Mouse (Mus musculus) cerebellum, postnatal 36 days (tissue): ENCODE data around the gene Tmem100.

ENCODE experiments used
- DNase-seq, 2 experiments: peaks; one replicate each; pipeline ENCODE4 v3.0.0; 2021 to 2022; ENCODE audit warnings: mixed read lengths in 2 of 2

The Tmem100 gene

DNA sequence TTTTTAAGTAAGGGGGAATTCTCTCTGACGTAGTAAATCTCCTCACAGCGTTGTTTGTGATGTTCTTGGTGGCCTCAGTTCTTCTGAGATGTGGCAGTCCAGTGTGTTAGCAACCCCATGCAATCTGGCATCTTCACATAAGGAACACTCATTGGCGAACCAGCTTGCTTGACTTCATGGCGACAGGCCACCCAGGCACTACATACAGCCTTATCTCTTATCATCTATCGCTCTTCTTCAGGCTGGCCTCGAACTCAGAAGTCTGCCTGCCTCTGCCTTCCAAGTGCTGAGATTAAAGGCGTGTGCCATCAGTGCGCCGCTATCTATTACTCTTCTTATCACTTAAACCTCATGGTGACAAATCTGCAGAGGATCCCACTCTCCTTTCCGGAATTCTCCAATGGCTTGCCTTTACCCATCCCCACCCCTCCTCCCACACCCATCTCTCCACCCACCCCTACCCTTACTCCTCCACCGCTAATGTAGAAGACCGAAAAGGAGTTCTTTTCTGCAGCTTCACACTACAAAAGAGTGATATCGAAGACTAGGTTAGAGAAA, at the start of gene Tmem100:
TSS of gene Tmem100 (plus strand) at position 508 of the 558 bp plus-strand sequence.
- no peak for DNase-seq

DNA sequence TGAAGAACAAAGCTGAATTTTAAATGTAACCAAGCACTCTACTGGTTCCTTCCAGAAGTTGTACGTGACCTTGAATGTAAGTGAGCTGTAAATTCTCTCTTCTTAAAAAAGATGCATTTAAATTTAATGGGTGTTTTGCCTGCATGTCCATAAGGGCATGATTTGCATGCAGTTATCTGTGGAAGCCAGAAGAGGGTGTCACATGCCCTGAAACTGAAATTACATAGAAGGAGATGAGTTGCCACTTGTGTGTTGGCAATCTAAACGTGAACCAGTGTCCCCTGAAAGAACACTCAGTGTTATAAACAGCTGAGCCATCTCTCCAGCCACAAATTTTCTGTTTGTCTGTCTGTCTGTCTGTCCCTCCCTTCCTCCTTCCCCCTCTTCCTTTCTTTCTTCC, 47.2 kb upstream of the Tmem100 start:
- DNase-seq: no peak

DNA sequence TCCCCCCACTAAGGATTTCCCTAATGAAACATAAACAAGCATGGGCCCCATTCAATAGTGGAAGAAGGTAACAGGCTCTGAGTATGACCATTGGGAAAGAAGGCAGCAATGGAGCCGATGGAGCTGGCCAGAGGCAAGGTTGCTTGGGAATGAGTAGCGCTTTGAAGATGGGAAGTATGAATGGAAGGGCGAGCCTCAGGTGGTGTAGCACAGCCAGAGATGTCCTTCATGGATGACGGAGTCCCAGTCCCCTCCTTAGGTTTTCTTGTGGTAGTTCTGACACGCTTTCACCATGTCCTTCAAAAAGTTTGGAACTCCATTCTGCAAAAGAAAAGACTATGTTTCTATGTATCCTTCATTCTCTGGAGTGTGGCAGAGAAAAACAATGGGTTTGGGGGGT, 45.7 kb upstream of the Tmem100 start:
- DNase-seq: no peak

DNA sequence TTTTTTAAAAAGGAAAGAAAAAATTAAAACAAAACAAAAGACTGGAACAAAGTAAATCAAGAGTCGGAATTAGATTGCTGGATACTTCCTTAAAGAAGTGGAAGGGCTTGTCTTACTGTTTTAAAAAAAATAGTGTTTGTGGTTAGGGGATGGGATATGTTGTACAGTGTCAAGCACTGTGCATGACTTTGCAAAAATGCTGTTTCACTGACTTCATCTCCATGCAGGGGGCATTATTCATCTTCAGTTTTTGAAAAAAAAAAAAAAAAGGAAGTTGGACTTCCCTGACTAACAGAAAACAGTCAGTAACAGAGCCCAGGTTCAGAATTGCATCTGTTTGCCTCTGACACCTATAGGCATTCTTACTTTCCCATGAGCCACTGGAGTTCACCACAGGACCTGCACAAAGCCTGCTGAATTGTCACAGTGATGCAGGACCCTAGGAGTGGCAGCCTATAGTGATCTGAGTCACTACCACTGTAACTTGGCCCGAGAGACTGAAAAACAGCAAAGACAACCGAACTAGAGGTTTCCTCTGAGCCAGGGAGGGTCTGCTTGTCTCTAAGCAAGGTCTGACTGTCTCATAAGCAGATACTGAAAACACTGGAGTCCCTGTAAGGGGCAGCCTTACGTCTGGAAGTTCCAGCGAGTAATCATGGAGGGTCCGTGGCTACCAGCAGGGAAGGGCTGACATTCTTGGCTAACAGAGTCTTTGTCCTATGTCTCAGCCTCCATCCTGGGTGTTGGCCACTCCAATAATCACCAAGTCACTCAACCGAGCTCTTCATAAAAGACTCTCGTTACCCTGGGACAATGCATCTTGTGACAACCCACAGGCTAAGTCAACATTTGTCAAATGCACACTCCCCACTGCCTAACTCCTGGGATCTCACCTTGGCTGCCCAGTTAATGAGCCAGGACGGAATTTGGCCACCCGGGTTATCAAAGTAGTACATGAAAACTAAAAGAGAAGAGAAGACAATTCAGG, 44.7 kb upstream of the Tmem100 start:
- no peak for DNase-seq

DNA sequence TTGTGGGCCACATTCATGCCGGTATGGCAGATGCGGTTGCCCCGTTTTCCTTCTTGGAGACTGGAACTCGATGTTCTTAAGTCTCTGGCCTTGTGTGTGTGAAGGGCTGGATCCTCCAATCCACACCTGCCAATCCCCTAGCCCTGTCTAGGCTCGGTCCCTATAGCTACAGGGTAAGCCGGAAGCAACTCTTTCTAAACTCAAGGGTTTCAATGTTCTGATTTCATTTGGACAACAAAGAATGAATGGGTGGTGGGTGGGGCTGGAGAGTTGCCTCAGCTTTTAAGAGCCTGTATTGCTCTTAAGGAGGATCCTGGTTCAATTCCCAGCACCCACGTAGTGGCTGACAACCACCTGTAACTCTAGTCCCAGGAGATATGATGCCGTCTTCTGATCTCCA, 43.6 kb upstream of the Tmem100 start:
- no peak for DNase-seq

DNA sequence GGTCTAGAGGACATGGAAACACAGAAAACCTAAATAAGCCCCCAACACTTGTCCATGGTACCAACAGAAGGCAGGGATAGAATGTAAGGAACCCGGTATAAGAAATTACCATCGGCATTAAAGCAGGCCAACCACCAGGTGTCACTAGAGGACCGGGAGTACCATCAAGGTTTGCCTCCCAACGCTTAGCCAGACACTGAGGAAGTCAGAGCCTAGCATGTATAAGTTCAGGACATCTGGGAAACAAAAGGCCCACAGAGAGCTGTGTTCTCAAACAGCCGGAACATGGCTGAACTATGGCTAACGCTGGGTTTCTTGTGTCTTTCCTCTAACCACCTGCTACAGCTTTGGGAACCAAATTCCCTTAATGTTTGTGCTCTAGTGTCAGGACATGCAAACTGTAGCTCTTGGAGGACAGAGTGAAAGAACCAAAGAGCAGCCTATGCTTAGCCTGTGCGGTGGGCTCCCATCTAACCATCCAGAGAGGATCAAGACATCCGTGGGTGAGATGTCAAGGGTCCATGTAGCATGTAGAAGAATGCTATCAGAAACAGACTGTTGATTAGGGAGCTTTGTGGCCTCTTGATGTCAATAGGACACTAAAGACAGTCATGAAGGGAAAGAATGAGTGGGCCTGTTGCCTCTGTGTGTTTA, 41.1 kb upstream of the Tmem100 start:
- DNase-seq: peak; percentile 61 to 62

DNA sequence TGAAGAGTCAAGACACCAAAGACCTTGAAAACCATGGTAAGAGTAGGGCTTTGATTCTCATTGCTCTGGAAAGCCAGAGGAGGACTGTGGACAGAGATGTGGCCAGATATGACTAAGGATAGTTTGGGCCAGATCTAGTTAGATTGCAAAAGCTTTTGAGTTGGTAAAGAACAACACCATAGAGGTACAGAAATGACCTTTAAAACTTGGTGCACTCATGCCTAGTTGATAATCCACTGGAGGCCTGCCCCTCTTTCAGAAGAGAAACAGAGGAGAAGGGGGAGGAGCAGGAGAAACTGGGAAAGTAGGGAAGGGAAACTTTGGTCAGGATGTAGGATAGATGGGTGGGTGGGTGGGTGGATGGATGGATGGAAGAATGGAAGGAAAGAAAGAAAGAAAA, 38.5 kb upstream of the Tmem100 start:
- no peak for DNase-seq

DNA sequence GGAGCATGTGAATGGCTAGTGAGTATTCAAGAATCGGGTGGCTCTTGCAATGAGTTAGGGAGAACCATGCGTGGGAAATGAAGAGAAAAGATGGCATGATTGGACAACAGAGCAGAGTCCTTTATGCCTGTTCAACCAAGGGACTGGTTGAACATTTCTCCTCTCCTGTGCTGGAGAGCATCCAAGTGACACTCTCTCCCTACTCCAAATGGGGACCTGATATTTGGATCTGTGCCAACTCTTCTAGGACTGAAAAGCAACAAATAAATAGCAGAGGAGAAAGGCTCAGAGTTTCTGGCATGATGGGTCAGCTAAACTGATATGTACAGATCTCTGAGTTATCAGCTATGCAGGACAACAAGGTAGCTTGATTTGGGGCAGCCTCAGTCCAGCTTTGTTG, 35.4 kb upstream of the Tmem100 start:
- DNase-seq: no peak

DNA sequence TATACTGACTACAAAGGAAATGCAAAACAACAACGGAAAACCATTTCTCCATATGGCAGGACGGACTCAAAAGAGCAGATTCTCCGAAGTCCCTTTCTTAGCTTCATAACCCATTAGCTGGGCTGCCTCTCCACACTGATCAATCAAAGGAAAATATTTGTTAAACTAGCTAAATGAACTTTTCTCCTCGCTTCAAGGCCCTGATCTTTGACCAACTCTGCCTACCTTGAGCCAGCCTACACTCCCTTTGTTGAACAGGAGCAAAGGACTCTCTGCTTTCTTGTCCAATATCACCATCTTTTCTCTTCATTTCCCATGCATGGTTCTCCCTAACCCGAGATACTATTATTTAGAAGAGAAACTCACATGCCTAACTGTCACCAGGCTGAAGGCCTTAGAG, 34.6 kb upstream of the Tmem100 start:
- DNase-seq: no peak

DNA sequence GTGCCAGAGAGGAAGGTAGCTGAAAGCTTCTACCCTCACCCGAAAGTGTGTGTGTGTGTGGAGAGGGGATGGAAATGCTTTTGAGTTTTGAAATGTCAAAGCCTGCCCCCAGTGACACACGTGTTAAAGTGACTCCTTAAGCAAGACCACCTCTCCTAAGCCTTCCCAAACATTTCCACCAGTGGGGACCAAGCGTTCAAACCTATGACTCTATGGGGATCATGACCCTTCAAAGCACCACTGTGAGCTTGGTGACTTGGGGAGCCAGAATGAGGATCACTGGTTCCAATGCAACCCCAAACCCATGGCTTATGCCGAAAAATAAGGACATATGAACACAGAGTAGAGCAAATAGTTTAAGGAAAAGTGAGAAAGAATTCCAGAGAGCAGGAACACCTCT, 33.7 kb upstream of the Tmem100 start:
- no peak for DNase-seq

DNA sequence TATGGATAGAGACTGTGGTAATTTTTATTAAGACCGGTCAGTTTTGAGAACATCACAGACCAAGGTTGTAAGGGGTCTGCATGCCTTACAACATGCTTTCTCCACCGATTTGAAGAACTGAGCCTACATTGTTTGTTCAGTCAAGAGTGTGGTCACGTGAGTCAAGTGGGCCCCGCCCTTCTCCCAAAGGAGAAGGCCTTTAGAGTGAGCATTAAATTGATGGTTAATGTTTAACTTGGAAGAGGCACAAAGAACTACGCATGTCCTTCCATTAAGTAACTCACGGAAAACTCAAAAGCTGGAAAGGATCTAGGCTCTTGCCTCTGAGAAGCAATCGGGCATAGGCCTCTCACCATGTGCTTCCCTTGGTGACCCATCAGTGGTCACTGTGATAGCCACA, 33.3 kb upstream of the Tmem100 start:
- no peak for DNase-seq

DNA sequence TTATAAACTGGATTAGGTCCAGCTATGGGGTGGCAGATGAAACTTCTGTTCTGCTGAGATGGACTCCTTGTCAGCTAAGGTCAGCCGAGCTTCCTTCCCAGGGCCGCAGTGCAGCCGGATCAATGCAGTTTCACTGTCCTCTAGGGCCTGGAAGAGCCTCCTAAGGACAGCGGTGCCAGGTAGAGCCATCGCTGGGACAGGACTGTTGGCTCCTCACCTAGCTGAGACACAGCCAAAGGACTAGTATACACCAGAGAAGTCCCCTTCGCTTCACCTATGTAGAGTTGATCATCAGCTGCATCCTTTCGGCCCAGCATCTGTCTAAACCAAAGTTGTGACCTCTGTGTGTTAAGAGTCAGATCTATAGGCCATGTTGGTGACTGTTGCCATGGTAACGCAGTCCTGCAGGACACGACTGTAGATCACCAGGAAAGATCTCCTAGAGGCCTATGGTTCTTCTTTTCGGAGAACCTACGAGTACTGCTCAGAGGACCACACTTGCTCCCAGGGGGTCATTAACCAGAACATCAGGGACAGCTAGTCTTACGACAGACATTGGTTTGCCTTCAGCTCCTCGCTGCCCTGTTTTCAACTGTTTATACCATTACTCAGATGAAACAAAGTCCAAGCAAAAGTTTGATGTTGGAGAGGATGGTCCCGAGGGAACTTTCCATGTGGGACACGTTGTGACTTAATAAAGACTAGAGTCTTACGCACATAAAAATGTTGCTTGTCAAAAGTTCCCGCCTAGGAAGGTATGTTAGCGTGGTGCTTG, 31.0 kb upstream of the Tmem100 start:
- DNase-seq: no peak

DNA sequence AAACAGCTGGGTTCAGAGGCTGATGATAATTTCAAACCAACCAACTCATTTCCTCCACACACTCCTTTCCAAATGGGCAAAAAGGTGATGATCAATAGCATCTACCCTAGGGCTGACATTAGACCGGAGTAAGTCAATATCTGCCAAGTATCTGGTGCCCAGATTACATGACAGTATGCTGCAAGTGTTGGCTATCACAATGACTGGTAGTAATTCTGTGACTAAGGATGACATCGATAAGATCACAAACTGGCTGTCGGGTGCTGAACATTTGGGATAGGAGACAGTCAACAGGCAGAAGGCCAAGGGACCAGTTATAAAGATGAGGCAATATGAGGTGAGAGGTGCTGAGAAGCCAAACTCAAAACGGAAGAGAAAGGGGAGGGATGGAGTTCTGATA, 29.5 kb upstream of the Tmem100 start:
- no peak for DNase-seq

DNA sequence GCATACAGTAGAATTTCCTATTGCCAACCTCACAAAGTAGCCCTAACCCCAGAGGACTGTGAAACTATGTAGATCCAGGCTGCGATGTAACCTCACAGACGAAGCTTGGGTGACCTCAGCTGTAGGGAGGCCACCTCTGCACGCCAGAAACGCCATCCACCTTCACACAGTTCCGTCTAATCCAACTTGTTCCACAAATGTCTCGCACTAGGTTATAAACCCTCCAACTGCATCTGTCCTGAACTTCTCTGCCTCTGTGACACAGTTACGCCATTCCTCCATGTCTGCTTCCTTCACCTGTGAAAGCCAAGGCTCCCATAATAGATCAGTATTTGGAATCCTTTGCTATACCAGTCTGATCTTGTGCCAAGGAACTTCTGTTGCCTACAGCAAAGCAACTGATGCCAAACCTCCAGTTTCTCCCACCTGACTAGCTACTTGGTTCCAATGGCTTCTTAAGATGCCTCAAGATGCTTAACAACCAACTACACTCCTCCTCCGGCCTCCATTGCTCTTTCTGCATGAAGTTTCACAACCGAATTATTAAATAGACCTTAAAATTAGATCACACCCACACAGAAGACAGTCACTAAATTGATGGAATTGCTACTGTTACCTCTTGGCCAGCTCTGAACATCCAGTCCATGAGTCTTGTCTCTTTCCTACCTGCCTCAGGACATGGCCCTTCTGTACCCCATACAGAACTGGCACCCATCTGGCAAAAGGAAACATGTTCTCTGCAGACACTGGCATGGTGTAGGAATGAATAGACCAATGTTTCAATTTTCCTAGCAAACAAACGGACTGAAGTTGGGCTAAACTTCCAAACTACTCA, 28.5 kb upstream of the Tmem100 start:
- peak in 1 of 2 experiments; percentile 5 for DNase-seq

DNA sequence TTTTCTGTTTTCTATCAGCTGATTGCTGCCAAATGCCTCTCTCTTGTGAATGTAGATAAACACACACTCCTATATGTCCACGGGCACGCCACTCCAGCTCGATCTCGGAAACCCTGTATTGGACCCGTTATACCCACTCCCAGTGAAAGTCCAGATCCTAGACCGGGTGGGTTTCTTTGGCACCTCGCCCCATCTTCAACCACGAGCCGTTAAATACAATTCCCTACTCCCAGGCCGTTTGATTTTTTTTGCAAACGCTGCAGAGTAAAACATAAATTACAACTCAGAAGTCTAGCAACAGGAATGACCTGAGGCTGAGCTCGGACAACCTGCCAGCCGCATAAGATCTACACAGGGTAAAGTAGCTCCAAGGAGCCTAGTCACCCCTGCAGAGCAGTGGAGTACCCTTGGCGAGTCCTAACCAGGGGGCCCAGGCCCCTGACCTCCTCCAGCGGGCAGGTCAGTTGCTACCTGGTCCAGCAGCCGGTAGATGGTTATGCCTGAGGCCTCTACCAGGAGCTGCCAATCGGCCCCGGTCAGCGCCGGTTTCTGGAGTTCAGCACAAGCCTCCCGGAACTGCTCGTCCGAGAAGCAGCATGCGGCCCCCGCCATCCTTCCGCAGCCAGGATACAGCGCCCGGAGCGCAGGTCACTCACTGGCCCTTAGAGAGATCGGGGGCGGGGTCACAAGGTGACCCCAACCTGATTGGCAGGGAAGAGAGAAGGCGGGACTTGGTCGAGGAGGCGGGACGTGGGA, 27.7 kb upstream of the Tmem100 start, which contains the start of gene Pctp:
TSS of gene Pctp (minus strand) at position 664 of the 756 bp plus-strand sequence.
- peak; percentile 84 to 87 for DNase-seq

DNA sequence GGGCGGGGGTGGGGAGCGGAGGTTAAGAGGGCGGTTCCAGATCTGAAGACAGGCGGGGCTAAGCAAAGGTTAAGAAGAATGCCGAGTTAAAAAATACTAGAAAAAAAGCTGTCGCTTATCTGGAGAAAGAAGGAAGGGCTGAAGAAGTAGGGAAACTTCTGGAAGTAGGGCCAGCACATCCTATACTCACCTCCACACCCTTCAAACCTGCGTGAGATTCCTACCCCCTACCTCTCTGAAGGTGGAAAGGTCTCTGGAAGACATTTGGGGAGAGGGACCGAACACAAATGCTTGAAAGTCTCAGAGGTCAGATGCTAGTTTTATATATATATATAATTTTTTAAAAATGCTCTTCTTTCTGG, 27.2 kb upstream of the Tmem100 start:
- DNase-seq: no peak

DNA sequence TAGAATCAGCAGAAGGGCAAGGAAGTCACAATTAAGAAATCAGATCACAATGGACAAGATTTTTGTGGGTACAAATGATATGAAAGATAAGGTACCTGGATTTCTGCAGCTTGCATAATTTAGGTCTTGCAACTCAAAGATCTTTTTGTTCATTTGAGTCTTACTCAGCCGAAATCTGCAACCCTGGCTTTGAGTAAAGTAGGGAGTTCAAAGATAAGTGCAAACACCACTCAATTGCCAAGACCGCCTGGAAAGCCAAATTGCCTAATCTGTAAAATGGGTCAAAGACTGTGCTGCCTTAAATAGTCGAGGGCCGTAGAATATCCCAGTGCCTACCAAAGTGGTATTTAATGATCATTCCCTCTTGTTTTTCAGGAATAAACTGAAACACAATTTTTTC, 26.8 kb upstream of the Tmem100 start:
- no peak for DNase-seq

DNA sequence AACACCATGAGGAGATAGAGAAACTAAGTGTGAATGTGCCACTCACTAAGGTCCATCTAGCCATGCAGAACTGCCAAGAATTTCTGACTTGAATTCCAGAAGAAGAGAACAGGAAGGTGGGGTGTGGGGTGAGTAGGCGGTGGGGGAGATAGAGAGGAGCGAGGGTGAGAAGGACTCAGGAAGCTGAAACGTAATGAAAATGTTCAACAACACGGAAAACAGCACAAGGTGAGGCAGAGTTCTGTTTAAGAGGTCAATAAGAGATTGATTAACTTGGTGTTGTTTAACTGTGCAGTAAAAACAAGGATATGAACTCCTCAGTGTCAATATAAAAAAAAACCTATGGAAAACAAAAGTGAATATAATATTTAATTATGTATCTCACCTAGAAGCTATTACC, 24.0 kb upstream of the Tmem100 start:
- no peak for DNase-seq

DNA sequence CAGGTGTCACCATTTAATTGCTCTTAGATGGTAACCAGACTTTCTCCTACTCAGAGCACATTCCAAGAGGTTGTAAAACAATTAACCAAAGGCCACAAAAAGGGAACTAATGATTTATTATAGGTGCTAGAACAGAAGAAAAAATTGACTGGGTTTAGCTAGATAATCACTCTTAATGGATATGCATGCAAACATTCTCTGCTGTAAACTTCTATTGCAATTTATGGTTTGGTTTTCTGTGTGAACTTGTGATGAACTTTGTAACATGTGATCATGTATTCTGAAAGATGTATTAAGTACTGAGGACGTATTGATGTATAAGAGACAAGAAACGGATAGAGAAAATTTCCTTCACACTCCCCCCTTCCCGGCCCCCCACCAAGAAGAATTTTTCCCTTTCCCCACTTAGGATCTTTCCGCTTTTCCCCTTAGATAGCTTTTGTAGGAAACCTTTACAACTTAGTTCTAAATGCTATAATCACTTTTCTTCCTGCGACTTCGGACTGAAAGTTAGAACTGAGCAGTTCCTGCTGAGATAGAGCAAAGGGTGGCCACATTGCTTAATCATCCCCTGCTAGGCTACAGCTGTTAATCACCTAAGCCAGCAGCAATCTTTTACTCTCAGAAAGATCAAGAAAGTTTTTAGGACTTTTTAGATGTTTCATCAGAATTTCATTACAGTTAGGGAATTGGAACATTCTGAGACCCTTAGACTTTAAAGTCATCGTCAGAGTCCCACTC, 22.2 kb upstream of the Tmem100 start:
- DNase-seq: no peak

DNA sequence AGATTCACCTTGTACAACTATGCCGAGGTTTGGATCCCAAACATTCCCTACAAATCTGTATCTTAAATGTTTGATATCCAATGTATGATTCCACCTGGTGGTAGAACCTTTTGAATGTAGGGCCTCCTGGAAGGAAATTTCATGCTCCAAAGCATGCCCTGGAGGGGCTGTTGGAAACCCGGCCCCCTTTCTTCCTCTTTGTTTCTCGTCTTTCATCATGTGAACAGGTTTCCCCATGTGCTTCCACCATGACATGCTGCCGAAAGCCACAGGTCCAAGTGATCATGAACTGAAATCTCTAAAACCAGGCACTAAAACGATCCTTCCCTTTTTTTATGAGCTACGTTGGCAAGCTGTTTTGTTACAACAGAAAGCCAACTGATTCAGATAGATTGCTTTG, 16.5 kb upstream of the Tmem100 start:
- no peak for DNase-seq

DNA sequence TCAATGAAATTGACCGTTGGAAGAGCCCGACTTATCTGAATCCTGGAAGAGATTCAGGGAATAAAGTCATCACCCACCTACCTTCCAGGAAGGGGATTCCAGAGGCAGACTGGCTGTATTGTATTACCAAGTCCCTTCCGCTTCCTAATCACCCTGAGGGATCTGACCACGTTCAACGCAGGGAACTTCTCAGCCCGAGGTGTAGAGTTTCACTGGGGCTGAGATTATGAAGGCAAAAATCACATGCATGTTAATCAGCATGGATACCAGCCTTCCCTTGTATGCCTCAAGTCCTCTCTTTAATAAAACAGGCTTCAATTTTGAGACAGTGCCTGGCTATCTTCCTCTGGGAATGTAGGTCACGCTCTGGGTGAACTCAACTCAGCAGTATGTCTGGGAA, 14.9 kb upstream of the Tmem100 start:
- no peak for DNase-seq
